Mouse (Mus musculus): ENCODE measurements at regions not wholly inside any gene's neighbourhood (a gene's known extent, or its start where the extent isn't known, plus 50 kb on each side); places are given as distances from the start of the nearest gene placed in this dataset.

- Histone ChIP-seq H3K4me3 (replicated peaks in 1 of 3; ENCODE audit: low read depth in 2 of 3, low read length in 2 of 3, poor library complexity in 1 of 3) (no peak overlapping the region), H3K4me2 (ENCODE audit: insufficient read depth, low read depth, poor library complexity, severe bottlenecking) (no peak overlapping the region), H3K9me3 (replicated peaks; ENCODE audit: low read length) (no peaks in the 10 kb centered on the region), H3K36me3 (replicated peaks in 1 of 2; ENCODE audit: control insufficient read depth in 1 of 2, insufficient read depth in 1 of 2, low read length in 1 of 2) (no peaks in the 10 kb centered on the region), H3K9ac (ENCODE audit: insufficient read depth, low read depth) (no peak overlapping the region), H3K4me1 (ENCODE audit: control insufficient read depth in 1 of 2, insufficient read depth in 2 of 2) (no peaks in the 10 kb centered on the region; a peak in 1 of 4 replicates), H3K27ac (ENCODE audit: insufficient read depth, low read depth) (no peak overlapping the region), H3K27me3 (replicated peaks) (no peaks in the 10 kb centered on the region), H3K79me2 (replicated peaks; ENCODE audit: control insufficient read depth, extremely low read depth, insufficient read depth, poor library complexity, severe bottlenecking) (no peaks in the 10 kb centered on the region)
- no peak for DNase-seq (ENCODE audit: extremely low read depth)
- in situ Hi-C loops (cut with MboI; ENCODE audit: low pct_ligation_motif_present, low pct_unique_long_range_greater_than_20kb, low sequenced_read_pairs) (no loop called here), dilution Hi-C loops (cut with MboI; ENCODE audit: extremely low pct_ligation_motif_present, extremely low pct_unique_long_range_greater_than_20kb, low sequenced_read_pairs) (no loop called here)
- TF ChIP-seq USF1 (IDR thresholded peaks at IDR 0.05; ENCODE audit: low read depth, low read length) (no peak), CHD1 (IDR thresholded peaks at IDR 0.05; ENCODE audit: low read depth, low read length) (no peak), MYC (IDR thresholded peaks at IDR 0.05; ENCODE audit: low read depth, low read length) (no peak), POLR2AphosphoS2 (IDR thresholded peaks at IDR 0.05; ENCODE audit: low read depth, low read length) (no peak), EP300 (IDR thresholded peaks at IDR 0.05; ENCODE audit: low read length) (no peak), MEF2A (IDR thresholded peaks at IDR 0.05; ENCODE audit: borderline replicate concordance, low read depth, low read length) (no peak), JUN (IDR thresholded peaks at IDR 0.05; ENCODE audit: insufficient read depth, low read depth, low read length) (no peak), E2F4 (IDR thresholded peaks at IDR 0.05; ENCODE audit: insufficient replicate concordance, low read depth, low read length) (no peak), RAD21 (IDR thresholded peaks at IDR 0.05; ENCODE audit: low read depth, low read length) (no peak), ELF1 (IDR thresholded peaks at IDR 0.05; ENCODE audit: low read depth, low read length) (no peak), BHLHE40 (IDR thresholded peaks at IDR 0.05; ENCODE audit: low read depth, low read length) (no peak), GABPA (IDR thresholded peaks at IDR 0.05; ENCODE audit: insufficient replicate concordance, low read depth, low read length) (no peak), POLR2A (IDR thresholded peaks at IDR 0.05; ENCODE audit: low read depth, low read length) (no peak), TBP (conservative IDR thresholded peaks at IDR 0.05; ENCODE audit: low read depth, low read length) (no peak), MAZ (IDR thresholded peaks at IDR 0.05; ENCODE audit: low read depth, low read length) (no peak), CHD2 (IDR thresholded peaks at IDR 0.05; ENCODE audit: low read length) (no peak), MAX (IDR thresholded peaks at IDR 0.05; ENCODE audit: low read length) (no peak), ZC3H11A (IDR thresholded peaks at IDR 0.05; ENCODE audit: low read depth, low read length) (no peak), NRF1 (IDR thresholded peaks at IDR 0.05; ENCODE audit: low read depth, low read length) (no peak)
Observed at GRCm38 (mm10) chr4:25460127-25460526, 178.5 kb upstream of the Ufl1 start.

- Histone ChIP-seq H3K9ac (ENCODE audit: insufficient read depth, low read depth) (no peak overlapping the region), H3K4me3 (replicated peaks in 1 of 3; ENCODE audit: low read depth in 2 of 3, low read length in 2 of 3, poor library complexity in 1 of 3) (no peak overlapping the region), H3K79me2 (replicated peaks; ENCODE audit: control insufficient read depth, extremely low read depth, insufficient read depth, poor library complexity, severe bottlenecking) (no peaks in the 10 kb centered on the region), H3K27ac (ENCODE audit: insufficient read depth, low read depth) (no peak overlapping the region), H3K36me3 (replicated peaks in 1 of 2; ENCODE audit: control insufficient read depth in 1 of 2, insufficient read depth in 1 of 2, low read length in 1 of 2) (no peaks in the 10 kb centered on the region), H3K4me1 (ENCODE audit: control insufficient read depth in 1 of 2, insufficient read depth in 2 of 2) (no peaks in the 10 kb centered on the region), H3K4me2 (ENCODE audit: insufficient read depth, low read depth, poor library complexity, severe bottlenecking) (no peak overlapping the region), H3K27me3 (replicated peaks) (no peaks in the 10 kb centered on the region), H3K9me3 (replicated peaks; ENCODE audit: low read length) (no peaks in the 10 kb centered on the region)
- no peak for TF ChIP-seq HCFC1 (IDR thresholded peaks at IDR 0.05; ENCODE audit: low read depth, low read length)
- TF ChIP-seq ZC3H11A (IDR thresholded peaks at IDR 0.05; ENCODE audit: low read depth, low read length), result no peak
- TF ChIP-seq SIN3A (IDR thresholded peaks at IDR 0.05; ENCODE audit: low read length), result no peak
- no peak for TF ChIP-seq MAFK (IDR thresholded peaks at IDR 0.05; ENCODE audit: insufficient replicate concordance, low read length)
- TF ChIP-seq MYC (IDR thresholded peaks at IDR 0.05; ENCODE audit: low read depth, low read length), result no peak
- TF ChIP-seq ZKSCAN1 (IDR thresholded peaks at IDR 0.05; ENCODE audit: borderline replicate concordance, low read depth, low read length), result no peak
- no peak for TF ChIP-seq MEF2A (IDR thresholded peaks at IDR 0.05; ENCODE audit: borderline replicate concordance, low read depth, low read length)
- TF ChIP-seq JUN (IDR thresholded peaks at IDR 0.05; ENCODE audit: insufficient read depth, low read depth, low read length), result no peak
- dilution Hi-C loops (cut with MboI; ENCODE audit: extremely low pct_ligation_motif_present, extremely low pct_unique_long_range_greater_than_20kb, low sequenced_read_pairs), result no loop called here
- in situ Hi-C loops (cut with MboI; ENCODE audit: low pct_ligation_motif_present, low pct_unique_long_range_greater_than_20kb, low sequenced_read_pairs), result no loop called here
- no peak for DNase-seq (ENCODE audit: extremely low read depth)
Observed at GRCm38 (mm10) chr4:25454752-25455151, 173.1 kb upstream of the Ufl1 start.

All from CH12.LX (cell line).